14 mouse cellular contexts compared by ENCODE assay signal in genomic region chr2:38851797-38852196, GRCm38 (mm10).
"Had no signal": no experiment of that assay in that cellular context is flagged by ENCODE, and none has a peak within 500 bp of the region (broad histone marks: within the 10 kb centered on the region; RNA-seq: fewer than 3 reads in every experiment).

No protein-coding gene starts in this region.

- ATAC-seq: lung, postnatal 0 days; midbrain, embryonic 13.5 days had no signal

- H3K27ac ChIP-seq: limb, embryonic 12.5 days; liver, embryonic 15.5 days; midbrain, embryonic 13.5 days; neural tube, embryonic 15.5 days had no signal

- H3K4me3 ChIP-seq: limb, embryonic 12.5 days; liver, embryonic 15.5 days; midbrain, embryonic 13.5 days; neural tube, embryonic 15.5 days had no signal

- H3K36me3 ChIP-seq: liver, embryonic 15.5 days; neural tube, embryonic 15.5 days had no signal

- H3K27me3 ChIP-seq: limb, embryonic 12.5 days; liver, embryonic 15.5 days; midbrain, embryonic 13.5 days; neural tube, embryonic 15.5 days had no signal

- H3K9me3 ChIP-seq: limb, embryonic 12.5 days; liver, embryonic 15.5 days; midbrain, embryonic 13.5 days; neural tube, embryonic 15.5 days had no signal

- H3K4me2 ChIP-seq: limb, embryonic 12.5 days; liver, embryonic 15.5 days; midbrain, embryonic 13.5 days; neural tube, embryonic 15.5 days had no signal

- H3K4me1 ChIP-seq: limb, embryonic 12.5 days; liver, embryonic 15.5 days; midbrain, embryonic 13.5 days; neural tube, embryonic 15.5 days had no signal

- H3K9ac ChIP-seq: limb, embryonic 12.5 days; liver, embryonic 15.5 days; midbrain, embryonic 13.5 days; neural tube, embryonic 15.5 days had no signal

- DNase-seq: kidney, adult 11 months; kidney, postnatal 36 days; layer of hippocampus, adult 9-11 months; layer of hippocampus, postnatal 36 days; liver; lung, adult 2 months; lung, postnatal 36 days; right cerebral cortex, adult 18-20 months; right cerebral cortex, postnatal 25 days had no signal
